Mouse (Mus musculus) C2C12 (cell line): Measurements from ENCODE around the gene Jazf1.

Experiments
- CTCF ChIP-seq: IDR thresholded peaks from one replicate; pipeline ENCODE4 v1.5.1; 2011; ENCODE audit not compliant: control insufficient read depth, insufficient read depth, insufficient read length
- FOSL1 ChIP-seq: IDR thresholded peaks from one replicate; pipeline ENCODE4 v1.8.0; 2011; ENCODE audit warnings: mild to moderate bottlenecking, low read length; ENCODE audit not compliant: poor library complexity, insufficient read depth, severe bottlenecking
- MYOD1 ChIP-seq: IDR thresholded peaks from one replicate; pipeline ENCODE4 v1.6.1; 2011; ENCODE audit warnings: low read depth; ENCODE audit not compliant: control insufficient read depth, insufficient read length
- USF1 ChIP-seq: IDR thresholded peaks from one replicate; pipeline ENCODE4 v1.6.1; 2011; ENCODE audit warnings: low read depth, mild to moderate bottlenecking, control low read depth, moderate library complexity

DNA sequence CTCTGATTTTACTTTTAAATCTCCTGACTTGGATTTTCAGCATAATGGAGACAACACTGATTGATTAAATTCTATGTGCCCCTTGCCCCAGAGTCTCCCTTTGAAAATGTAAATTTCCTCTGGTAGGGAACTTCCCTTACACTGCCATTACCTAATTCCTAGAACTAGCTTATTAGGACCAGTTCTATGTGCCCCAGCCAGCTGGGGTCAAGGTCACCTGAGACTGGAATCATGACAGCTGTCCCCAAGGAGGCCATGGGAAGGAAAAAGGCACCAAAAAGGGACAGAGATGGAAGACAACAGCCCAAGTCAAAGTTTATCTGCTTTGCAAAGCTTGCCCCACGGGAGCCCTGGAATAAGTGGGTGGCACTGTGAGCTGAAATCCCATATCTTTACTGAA, 49.4 kb upstream of the Jazf1 start:
- TF ChIP-seq USF1 (no peak), FOSL1 (no peak), MYOD1 (no peak), CTCF (no peak)
